Mouse (Mus musculus) embryo, embryonic 11 days (tissue): ENCODE measurements at regions not wholly inside any gene's neighbourhood (a gene's known extent, or its start where the extent isn't known, plus 50 kb on each side); places are given as distances from the start of the nearest gene placed in this dataset.

ENCODE experiments used
- DNase-seq: peaks from one replicate; pipeline ENCODE4 v3.0.0-alpha.2; 2015

- no peak for DNase-seq
These were observed 73.5 kb downstream of the Tmem114 start for GRCm38 (mm10) chr16:8351424-8351823.

- DNase-seq, result no peak
These were observed 75.8 kb downstream of the Tmem114 start for GRCm38 (mm10) chr16:8349148-8349547.

GRCm38 (mm10) chr16:8348645-8349044, 76.3 kb downstream of the Tmem114 start:
- no peak for DNase-seq

- DNase-seq, result no peak
These were observed 79.7 kb downstream of the Tmem114 start for GRCm38 (mm10) chr16:8345216-8345615.

- peak; percentile 63 for DNase-seq
These were observed 91.7 kb downstream of the Tmem114 start for GRCm38 (mm10) chr16:8333081-8333710.

- peak; percentile 21 for DNase-seq
These were observed 112.9 kb downstream of the Tmem114 start for GRCm38 (mm10) chr16:8311996-8312395.

GRCm38 (mm10) chr16:8306389-8306788, 118.5 kb downstream of the Tmem114 start:
- DNase-seq, result peak; percentile 9
